Mouse (Mus musculus): Measurements from ENCODE around the gene Rps6ka1.

Rps6ka1 gene

DNA sequence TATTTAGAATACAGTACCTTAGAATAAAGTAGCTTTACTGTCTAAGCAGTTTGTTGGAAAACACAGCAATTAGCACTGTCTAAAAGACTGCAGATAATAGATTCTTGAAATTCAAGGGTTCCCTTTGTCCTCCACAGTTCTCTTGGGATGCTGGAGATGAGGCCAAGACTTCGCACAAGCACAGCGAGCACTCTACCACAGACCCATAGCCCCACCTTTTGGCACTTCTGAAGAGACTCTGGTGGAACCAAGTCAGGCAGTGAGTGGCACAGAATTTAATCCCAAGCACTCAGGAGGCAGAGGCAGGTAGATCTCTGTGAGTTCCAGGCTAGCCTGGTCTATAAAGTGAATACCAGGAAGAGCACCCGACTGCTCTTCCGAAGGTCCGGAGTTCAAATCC lies 70.2 kb downstream of the Rps6ka1 start:
- no peak for DNase-seq

GRCm38 (mm10) chr4:133816504-133816875 lies 71.1 kb downstream of the Rps6ka1 start:
- no peak for DNase-seq

- peak in 1 of 2 experiments; percentile 17 for DNase-seq
These were observed 71.7 kb downstream of the Rps6ka1 start for GRCm38 (mm10) chr4:133815635-133816503.

DNA sequence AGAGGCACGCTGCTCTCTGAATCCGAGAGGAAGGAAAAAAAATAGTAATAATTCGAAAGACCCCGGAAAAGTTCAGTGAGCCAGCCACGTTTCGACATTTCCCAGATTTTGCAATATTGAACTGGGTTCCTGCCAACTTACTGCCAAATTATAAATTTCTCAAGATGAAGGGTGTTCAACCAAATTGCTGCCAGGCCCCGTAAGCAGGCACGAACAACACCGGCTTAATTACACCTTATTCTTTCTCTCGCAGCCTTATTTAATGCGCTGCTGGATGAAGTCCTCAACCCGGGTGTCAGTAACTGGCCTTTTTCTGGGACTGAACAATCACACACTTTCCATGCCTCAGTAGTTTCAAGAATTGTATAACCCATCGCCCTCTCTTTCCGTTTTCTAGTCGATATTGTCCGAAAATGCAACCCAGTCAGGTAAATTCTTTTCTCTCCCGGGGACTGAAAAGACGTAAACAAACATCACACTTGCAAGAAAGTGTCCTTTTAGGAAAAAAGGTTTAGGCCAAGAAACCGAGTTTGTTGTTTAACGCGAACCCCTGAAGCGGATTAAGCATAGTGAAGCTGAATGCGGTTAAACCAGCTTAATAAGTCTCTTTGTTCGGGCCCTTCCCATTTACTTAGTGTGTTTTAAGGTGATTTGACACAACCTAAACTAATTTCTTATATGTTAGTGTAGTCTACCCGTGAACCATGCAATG lies 72.6 kb downstream of the Rps6ka1 start:
- no peak for DNase-seq

GRCm38 (mm10) chr4:133813992-133814803 lies 73.4 kb downstream of the Rps6ka1 start:
- DNase-seq = peak; percentile 80 to 85

GRCm38 (mm10) chr4:133813174-133813991 lies 74.2 kb downstream of the Rps6ka1 start:
- DNase-seq = peak; percentile 97 to 98

GRCm38 (mm10) chr4:133804401-133805263 lies 83.0 kb downstream of the Rps6ka1 start:
- DNase-seq = no peak

- DNase-seq = no peak
These were observed 87.0 kb downstream of the Rps6ka1 start for GRCm38 (mm10) chr4:133800589-133800988.
